Mouse (Mus musculus) heart, postnatal 14 days (tissue): ENCODE results near the gene Cog7. TPM values are rescaled to one million over a fixed set of nuclear protein-coding genes. Genes with fewer than 3 reads are reported as not detected.

Source experiments
- total RNA-seq, 2 experiments: library from RNA; stranded (reverse); gene quantifications; 2 replicates each; pipeline ENCODE4 v1.2.3; 2021

The Cog7 gene
- total RNA-seq, 2 experiments from 2014 or later = 15.3 to 16.0 TPM

Other genes with a start within 250 kb of the Cog7 start
- gene Scnn1g, start 247.2 kb downstream of the Cog7 start, total RNA-seq = under 1 TPM in 1 of 2 experiments, not detected in 1; 0.17 TPM
- gene Scnn1b, start 116.7 kb downstream of the Cog7 start, total RNA-seq = under 1 TPM in 1 of 2 experiments, not detected in 1; 0.50 TPM
- 10 to 100 TPM; 28.7 to 29.6 TPM for gene Gga2, start 39.5 kb upstream of the Cog7 start, total RNA-seq
- gene Ubfd1, start 85.5 kb upstream of the Cog7 start, total RNA-seq = 10 to 100 TPM; 33.0 to 39.6 TPM
- 10 to 100 TPM; 10.0 to 12.6 TPM for gene Ears2, start 85.6 kb upstream of the Cog7 start, total RNA-seq
- gene Ndufab1, start 120.2 kb upstream of the Cog7 start, total RNA-seq = 1,000 to 10,000 TPM; 1,455 to 1,530 TPM
- 1 to 10 TPM in 1 of 2 experiments, under 1 TPM in 1; 1.00 to 1.0 TPM for gene Palb2, start 151.3 kb upstream of the Cog7 start, total RNA-seq
- 10 to 100 TPM; 30.3 to 32.3 TPM for gene Dctn5, start 151.3 kb upstream of the Cog7 start, total RNA-seq
- gene Plk1, start 177.7 kb upstream of the Cog7 start, total RNA-seq = 1 to 10 TPM; 4.1 to 5.9 TPM
- gene Ern2, start 204.5 kb upstream of the Cog7 start, total RNA-seq = not detected
- 1 to 10 TPM; 2.0 to 3.3 TPM for gene Chp2, start 237.8 kb upstream of the Cog7 start, total RNA-seq